Mouse (Mus musculus): ENCODE measurements around the gene Nrros.
"Not testable (repeated sequence)": the region's sequence is repeated elsewhere in the genome, so short reads cannot be mapped to it uniquely, and the experiment has no call there.

The Nrros gene

GRCm38 (mm10) chr16:32114968-32115695, 50.3 kb downstream of the Nrros start:
- DNase-seq (ENCODE audit: low spot score), result peak; percentile 85

DNA sequence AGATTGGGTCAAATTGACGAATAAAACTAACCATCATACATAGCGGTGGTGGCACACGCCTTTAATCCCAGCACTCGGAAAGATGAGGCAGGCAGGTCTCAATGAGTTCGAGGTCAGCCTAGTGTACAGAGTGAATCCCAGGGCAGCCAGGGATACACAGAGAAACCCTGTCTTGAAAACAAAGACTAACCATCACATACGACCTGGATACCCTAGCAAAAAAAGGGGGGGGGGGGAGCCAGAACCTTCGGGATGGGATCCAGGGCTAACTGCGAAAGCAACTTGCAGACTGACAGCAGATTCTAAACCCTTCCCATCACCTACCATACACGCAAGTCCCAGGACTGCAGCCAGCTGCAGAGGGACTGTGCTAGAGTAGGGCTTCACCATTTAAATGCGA, 51.0 kb downstream of the Nrros start:
- no peak for DNase-seq (ENCODE audit: low spot score)

GRCm38 (mm10) chr16:32113541-32114218, 51.7 kb downstream of the Nrros start:
- peak; percentile 82 for DNase-seq (ENCODE audit: low spot score)

DNA sequence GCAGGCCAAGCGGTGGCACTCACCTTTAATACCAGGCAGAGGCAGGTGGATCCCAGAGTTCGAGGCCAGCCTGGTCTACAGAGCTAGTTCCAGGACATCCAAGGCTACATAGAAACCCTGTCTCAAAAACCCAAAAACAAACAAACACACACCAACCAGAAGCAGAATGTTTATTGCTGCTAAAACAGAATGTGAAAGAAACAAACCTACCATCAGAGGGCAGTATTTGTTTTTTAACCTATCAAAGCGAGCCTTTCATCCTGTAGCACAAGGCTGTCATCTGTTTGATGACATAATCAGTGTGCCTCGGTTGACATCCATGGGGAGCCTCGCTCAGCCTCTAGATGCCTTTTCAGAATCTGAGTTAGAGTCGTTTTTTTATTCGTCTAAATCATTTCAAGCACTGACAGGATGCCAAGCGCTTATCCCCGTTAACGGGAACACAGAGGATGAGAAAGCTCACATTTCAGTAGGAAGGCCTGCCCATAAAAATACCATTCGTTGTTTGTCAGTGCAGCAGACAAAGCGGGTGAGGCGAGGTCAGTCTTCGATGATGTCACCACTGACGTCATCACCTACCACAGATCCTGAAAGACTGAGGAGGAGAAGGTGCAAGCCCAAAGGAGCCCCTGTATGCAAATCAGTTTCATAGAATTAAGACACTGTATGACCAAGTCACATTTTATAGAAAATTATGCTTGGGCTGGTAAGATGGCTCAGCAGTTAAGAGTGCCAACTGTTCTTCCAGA, 54.3 kb downstream of the Nrros start:
- DNase-seq (ENCODE audit: low spot score), result peak; percentile 26

- DNase-seq (ENCODE audit: low spot score), result no peak
Measured at GRCm38 (mm10) chr16:32108578-32108977, 56.8 kb downstream of the Nrros start.

- no peak for DNase-seq (ENCODE audit: low spot score)
Measured at GRCm38 (mm10) chr16:32108170-32108569, 57.2 kb downstream of the Nrros start.

DNA sequence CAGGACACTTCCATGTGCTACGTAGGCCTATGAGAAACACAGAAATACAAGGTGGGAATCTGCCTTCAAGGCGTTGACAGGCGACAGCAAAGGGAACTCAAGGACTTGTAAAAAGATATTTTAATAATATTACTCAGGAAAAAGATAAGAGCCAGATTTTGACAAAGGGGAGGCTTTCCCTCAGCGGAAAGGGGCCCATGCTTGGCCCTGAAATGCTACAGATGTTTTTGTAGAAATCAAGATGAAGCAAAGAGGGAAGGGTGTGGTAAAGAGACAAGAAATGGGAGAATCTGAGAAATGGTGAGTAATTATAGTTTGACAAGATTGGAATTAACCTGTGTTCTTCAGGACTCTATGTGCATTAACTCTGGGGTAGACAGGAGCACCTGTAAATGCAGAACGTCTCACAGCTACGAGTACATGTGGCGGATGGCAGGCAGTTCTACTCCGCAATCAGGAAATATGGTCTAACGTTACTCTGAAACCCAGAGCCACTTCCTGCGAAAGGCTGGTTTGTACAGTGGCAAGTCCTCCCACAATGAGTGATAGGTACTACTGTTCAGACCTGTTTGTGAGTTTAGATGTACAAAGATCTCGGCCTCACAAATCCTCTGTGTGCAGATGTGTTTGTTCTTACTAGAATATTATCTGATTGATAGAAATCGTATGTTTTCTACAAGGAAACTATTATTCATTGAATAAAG, 57.9 kb downstream of the Nrros start:
- peak; percentile 32 for DNase-seq (ENCODE audit: low spot score)

DNA sequence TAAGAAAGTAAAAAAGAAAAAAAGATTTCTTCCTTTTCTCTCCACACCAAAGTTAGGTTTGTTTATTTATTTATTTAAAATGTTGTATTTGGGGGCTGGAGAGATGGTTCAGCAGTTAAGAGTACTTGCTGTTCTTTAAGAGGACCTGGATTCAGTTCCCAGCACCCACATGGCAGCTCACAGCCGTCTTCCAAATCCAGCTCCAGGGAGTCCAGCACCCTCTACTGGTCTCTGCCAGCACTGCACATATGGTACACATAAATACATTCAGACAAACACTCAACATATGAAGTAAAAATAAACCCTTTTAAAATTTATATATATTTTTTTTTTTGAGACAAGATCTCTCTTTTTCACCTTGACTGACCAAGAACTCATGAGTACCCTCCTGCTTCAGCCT, 59.7 kb downstream of the Nrros start:
- DNase-seq (ENCODE audit: low spot score), result no peak

DNA sequence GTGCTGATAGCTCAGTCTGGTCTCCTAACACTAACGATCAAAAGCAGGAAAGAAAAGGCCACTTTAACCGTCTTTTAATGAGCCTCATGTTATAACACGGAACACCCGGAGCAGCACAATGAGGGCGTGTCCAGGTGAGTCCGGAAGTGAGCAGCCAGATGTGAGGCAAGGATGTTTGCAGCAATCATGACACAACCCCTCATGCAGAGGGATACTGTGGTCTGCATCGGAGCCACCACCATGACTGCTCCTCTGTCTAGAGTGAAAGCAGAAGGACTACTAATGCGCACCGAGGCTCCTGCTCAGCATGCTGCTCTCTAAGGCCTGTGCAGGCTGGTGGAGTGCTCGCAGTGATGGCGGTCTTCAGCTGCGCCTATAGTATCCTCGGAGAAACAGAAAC, 63.1 kb downstream of the Nrros start:
- no peak for DNase-seq (ENCODE audit: low spot score)

GRCm38 (mm10) chr16:32099638-32100150, 65.7 kb downstream of the Nrros start, which contains the start of the genes Pigx and Cep19:
TSS of gene Pigx (minus strand) at chr16:32099740.
TSS of gene Cep19 (plus strand) at chr16:32099800.
- DNase-seq (ENCODE audit: low spot score), result peak; percentile 87

- no peak for DNase-seq (ENCODE audit: low spot score)
Measured at GRCm38 (mm10) chr16:32098897-32099637, 66.3 kb downstream of the Nrros start.

DNA sequence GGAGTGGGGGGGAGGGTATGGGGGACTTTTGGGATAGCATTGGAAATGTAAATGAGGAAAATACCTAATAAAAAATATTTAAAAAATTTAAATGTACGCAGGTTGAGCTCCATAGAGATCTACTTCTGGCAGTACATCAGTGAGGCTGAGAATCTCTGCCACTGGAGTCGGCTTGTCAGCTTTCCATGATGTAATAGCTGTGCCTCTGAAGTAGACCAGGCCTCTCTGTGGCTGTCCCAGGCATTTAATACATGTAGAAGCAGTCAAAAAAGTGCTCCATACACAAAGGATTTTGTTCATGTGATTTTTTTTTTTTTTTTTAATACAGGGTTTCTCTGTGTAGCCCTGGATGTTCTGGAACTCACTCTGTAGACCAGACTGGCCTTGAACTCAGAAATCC, 67.6 kb downstream of the Nrros start:
- DNase-seq (ENCODE audit: low spot score), result not testable (repeated sequence)

All from lung, postnatal 25 days (tissue).